Mouse (Mus musculus): Measurements from ENCODE around the gene Mfsd14a. TPM values are rescaled to one million over a fixed set of nuclear protein-coding genes. Genes with fewer than 3 reads are reported as not detected.

Gene Mfsd14a
- total RNA-seq, 4 experiments from 2014 or later: 53.0 to 62.0 (median 56.9) TPM

GRCm38 (mm10) chr3:116604570-116604969, 57.9 kb downstream of the Mfsd14a start:
- DNase-seq (ENCODE audit: low spot score in 2 of 2): no peak

- no peak for DNase-seq (ENCODE audit: low spot score in 2 of 2)
Measured at GRCm38 (mm10) chr3:116601781-116602180, 60.7 kb downstream of the Mfsd14a start.

GRCm38 (mm10) chr3:116601005-116601404, 61.5 kb downstream of the Mfsd14a start:
- no peak for DNase-seq (ENCODE audit: low spot score in 2 of 2)

- no peak for DNase-seq (ENCODE audit: low spot score in 2 of 2)
Measured at GRCm38 (mm10) chr3:116599705-116600104, 62.8 kb downstream of the Mfsd14a start.

- no peak for DNase-seq (ENCODE audit: low spot score in 2 of 2)
Measured at GRCm38 (mm10) chr3:116595603-116595991, 66.9 kb downstream of the Mfsd14a start.

- peak; percentile 95 to 100 for DNase-seq (ENCODE audit: low spot score in 2 of 2)
Measured at GRCm38 (mm10) chr3:116594728-116595602, 67.5 kb downstream of the Mfsd14a start, which contains the start of gene Sass6. Gene Sass6 (plus strand): TSS chr3:116594982.

GRCm38 (mm10) chr3:116594076-116594727, 68.3 kb downstream of the Mfsd14a start:
- DNase-seq (ENCODE audit: low spot score in 2 of 2): no peak

GRCm38 (mm10) chr3:116582201-116582600, 80.3 kb downstream of the Mfsd14a start:
- peak in 1 of 2 experiments; percentile 79 for DNase-seq (ENCODE audit: low spot score in 2 of 2)

Other genes with a start within 250 kb of the Mfsd14a start
- gene Cdc14a, start 238.6 kb downstream of the Mfsd14a start, total RNA-seq (2022): 1 to 10 TPM; 4.5 to 6.6 (median 5.5) TPM
- 10 to 100 TPM; 56.7 to 60.9 (median 59.1) TPM for gene Rtca, start 154.5 kb downstream of the Mfsd14a start, total RNA-seq (2022)
- 10 to 100 TPM; 14.1 to 18.3 (median 15.8) TPM for gene Dbt, start 149.6 kb downstream of the Mfsd14a start, total RNA-seq (2022)
- gene Lrrc39, start 99.7 kb downstream of the Mfsd14a start, total RNA-seq (2022): under 1 TPM; 0.11 to 0.25 (median 0.16) TPM
- 1 to 10 TPM; 6.4 to 8.3 (median 7.9) TPM for gene Sass6, start 67.7 kb downstream of the Mfsd14a start, total RNA-seq (2022)
- gene Trmt13, start 48.1 kb downstream of the Mfsd14a start, total RNA-seq (2022): 10 to 100 TPM; 16.8 to 21.1 (median 19.8) TPM
- 1 to 10 TPM in 3 of 4 experiments, not detected in 1; 1.0 to 3.8 (median 2.6) TPM for gene Gm43191, start 18.6 kb upstream of the Mfsd14a start, total RNA-seq (2022)
- gene Slc35a3, start 50.2 kb upstream of the Mfsd14a start, total RNA-seq (2022): 10 to 100 TPM; 14.2 to 17.0 (median 15.5) TPM
- gene Agl, start 145.5 kb upstream of the Mfsd14a start, total RNA-seq (2022): 10 to 100 TPM; 25.7 to 28.7 (median 28.7) TPM
- 1 to 10 TPM in 3 of 4 experiments, under 1 TPM in 1; 0.48 to 3.6 (median 1.5) TPM for gene Frrs1, start 196.8 kb upstream of the Mfsd14a start, total RNA-seq (2022)

All from left cerebral cortex, adult 8-10 months (tissue).